Mouse (Mus musculus) cortical plate, adult 2 months (tissue): ENCODE measurements at regions not wholly inside any gene's neighbourhood (a gene's known extent, or its start where the extent isn't known, plus 50 kb on each side); places are given as distances from the start of the nearest gene placed in this dataset.
"Not testable (repeated sequence)": the region's sequence is repeated elsewhere in the genome, so short reads cannot be mapped to it uniquely, and the experiment has no call there.

ENCODE experiments used
- H3K27ac ChIP-seq: fragments of 200-500 bp; 2 replicates; pipeline ENCODE4 v1.5.1; 2012; ENCODE audit warnings: low read length, control low read depth, inconsistent platforms; ENCODE audit not compliant: insufficient read depth
- H3K4me1 ChIP-seq: fragments of 200-500 bp; 2 replicates; pipeline ENCODE4 v1.6.1; 2011; ENCODE audit warnings: low read length; ENCODE audit not compliant: control insufficient read depth, insufficient read depth
- H3K4me3 ChIP-seq: fragments of 200-500 bp; 2 replicates; pipeline ENCODE4 v1.5.1; 2011; ENCODE audit warnings: mild to moderate bottlenecking, low read length, control low read depth; ENCODE audit not compliant: insufficient read depth
- CTCF ChIP-seq: fragments of 200-500 bp; IDR thresholded peaks from 2 replicates; pipeline ENCODE4 v1.5.1; 2011; ENCODE audit warnings: mild to moderate bottlenecking, control low read depth, low read length; ENCODE audit not compliant: insufficient read depth; ENCODE audit errors: extremely low read depth
- POLR2A ChIP-seq: fragments of 200-500 bp; IDR thresholded peaks from 2 replicates; pipeline ENCODE4 v1.6.1; 2011; ENCODE audit warnings: mild to moderate bottlenecking, low read length, control low read depth; ENCODE audit not compliant: insufficient read depth; ENCODE audit errors: extremely low read depth

- H3K4me1 ChIP-seq, result no peaks in the 10 kb centered on the region
- no peak overlapping the region for H3K4me3 ChIP-seq
- TF ChIP-seq CTCF (no peak), POLR2A (no peak)
- H3K27ac ChIP-seq, result no peak overlapping the region
These were observed 106.8 kb upstream of the Nyap2 start for GRCm38 (mm10) chr1:80969927-80970326.

DNA sequence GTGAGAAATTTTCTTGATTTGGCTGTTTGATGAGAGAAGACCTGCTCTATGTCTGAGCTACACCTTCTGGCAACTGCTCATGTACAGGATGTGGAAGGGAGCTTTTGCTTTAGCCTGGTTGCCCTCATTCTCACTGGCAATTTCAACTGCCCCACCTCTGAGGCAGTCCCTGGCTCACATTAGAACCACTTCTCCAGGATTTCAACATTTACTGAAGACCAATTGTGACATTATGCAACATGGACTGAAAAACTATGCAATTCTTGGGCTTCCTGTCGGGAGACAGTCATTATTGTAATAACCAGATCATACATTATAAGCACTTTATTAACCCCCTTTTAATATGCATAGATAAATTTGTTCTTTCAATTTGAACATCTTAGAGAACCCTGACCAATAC lies 107.6 kb upstream of the Nyap2 start:
- no peak for TF ChIP-seq POLR2A
- TF ChIP-seq CTCF, result no peak

DNA sequence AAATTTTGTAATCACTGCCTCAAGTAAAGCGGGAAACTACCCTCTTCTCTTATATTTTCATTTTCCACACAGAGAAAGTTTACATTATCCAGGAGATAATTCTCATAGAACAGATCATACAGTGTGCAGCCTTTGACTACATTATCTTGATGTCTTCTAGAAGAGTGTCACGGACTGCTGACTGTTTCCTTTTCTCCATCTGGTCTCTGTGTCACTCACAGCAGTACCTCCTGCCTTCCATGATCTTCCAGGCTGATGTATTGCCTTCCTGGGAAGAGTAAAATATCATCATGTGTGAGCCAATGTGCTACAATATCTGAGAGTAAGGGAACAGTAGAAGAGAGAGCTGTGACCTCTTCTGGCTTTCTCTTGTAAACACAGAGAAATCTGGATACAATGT lies 111.0 kb upstream of the Nyap2 start:
- H3K4me1 ChIP-seq, result no peaks in the 10 kb centered on the region; the same call in 1 of the 2 replicates
- H3K27ac ChIP-seq, result no peak overlapping the region
- TF ChIP-seq CTCF, result no peak
- no peak for TF ChIP-seq POLR2A
- H3K4me3 ChIP-seq, result no peak overlapping the region

More for the DNA sequence above, 107.6 kb upstream of the Nyap2 start:
- H3K27ac ChIP-seq, result no peak overlapping the region
- no peak overlapping the region for H3K4me3 ChIP-seq
- H3K4me1 ChIP-seq, result no peaks in the 10 kb centered on the region

DNA sequence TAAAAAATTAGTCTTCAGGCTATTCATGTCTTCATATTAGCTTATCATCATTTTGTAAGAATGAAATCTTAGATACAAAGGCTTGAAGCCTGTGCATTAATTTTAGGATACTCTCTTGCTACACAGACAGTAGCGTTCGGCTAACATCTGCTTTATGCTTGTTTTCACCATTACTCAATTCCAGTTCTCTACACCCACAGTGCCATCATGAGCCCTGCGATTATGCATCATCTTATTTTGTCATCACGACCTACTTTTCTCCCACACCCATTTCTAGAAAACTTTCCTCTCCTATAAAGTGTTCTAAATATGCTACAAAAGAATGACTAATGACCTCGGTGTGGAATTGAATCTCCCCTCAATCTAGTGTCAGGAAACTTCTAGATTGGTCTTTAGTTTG lies 112.4 kb upstream of the Nyap2 start:
- Histone ChIP-seq H3K4me1 (no peaks in the 10 kb centered on the region; the same call in 1 of the 2 replicates), H3K27ac (no peak overlapping the region), H3K4me3 (no peak overlapping the region)
- TF ChIP-seq POLR2A, result no peak
- no peak for TF ChIP-seq CTCF

DNA sequence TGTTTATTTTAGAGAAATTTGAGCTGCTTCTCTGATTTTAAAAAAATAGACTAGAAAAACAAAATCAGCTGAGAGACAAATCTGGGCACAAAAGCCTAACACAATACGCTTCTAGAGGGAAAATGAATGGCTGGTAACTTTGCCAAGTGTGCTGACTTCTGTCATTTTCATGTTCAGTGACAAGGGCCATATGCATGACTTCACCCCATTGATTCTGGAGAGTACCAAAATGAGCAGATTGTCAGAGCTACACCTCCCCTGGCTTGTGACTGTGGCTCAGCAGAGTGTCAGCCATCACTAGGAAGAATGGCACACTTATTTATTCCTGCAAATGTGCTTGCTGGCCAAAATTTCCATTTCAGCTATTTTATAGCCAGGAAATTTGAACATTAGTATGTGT lies 112.9 kb upstream of the Nyap2 start:
- no peak overlapping the region for H3K27ac ChIP-seq
- TF ChIP-seq CTCF (no peak), POLR2A (no peak)
- H3K4me1 ChIP-seq, result no peaks in the 10 kb centered on the region; the same call in 1 of the 2 replicates
- H3K4me3 ChIP-seq, result no peak overlapping the region

DNA sequence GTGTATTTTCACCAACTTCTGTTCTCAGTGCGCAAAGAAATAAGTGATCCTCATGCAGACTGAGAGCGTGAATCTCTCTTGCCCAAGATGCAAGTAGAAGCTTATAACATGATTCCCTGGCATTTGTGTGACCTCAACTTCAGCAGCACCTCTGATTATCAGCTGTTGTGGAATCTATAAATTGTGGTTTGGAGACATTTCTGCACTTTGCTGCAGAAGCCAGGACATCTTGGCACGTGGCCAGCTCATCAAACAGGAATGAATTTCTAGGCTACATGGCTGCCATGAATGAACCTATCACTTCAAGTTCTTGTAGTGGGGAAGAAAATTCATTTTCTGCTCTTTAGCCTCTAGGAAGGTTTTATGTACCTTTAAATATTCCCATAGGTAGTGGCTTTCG lies 126.3 kb upstream of the Nyap2 start:
- Histone ChIP-seq H3K4me1 (no peaks in the 10 kb centered on the region), H3K27ac (no peak overlapping the region), H3K4me3 (no peak overlapping the region)
- no peak for TF ChIP-seq POLR2A
- no peak for TF ChIP-seq CTCF

DNA sequence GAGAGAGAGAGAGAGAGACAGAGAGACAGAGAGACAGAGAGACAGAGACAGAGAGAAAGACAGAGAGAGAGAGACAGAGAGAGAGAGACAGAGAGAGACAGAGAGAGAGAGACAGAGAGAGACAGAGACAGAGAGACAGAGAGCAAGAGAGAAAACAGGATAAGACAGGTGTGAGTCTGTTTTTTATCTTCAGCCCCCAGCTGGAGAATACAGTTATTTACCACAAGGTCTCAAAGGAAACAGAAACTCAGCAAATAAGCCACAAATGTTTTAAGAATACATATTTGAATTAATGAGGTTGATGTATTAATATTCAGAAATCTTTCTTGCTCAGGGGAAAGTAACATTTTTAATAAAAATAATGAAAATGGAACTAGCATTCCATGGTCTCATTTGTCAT lies 130.7 kb upstream of the Nyap2 start:
- not testable (repeated sequence) for H3K27ac ChIP-seq, H3K4me3 ChIP-seq, H3K4me1 ChIP-seq

- no peaks in the 10 kb centered on the region for H3K4me1 ChIP-seq
- TF ChIP-seq POLR2A, result no peak
- no peak for TF ChIP-seq CTCF
- no peak overlapping the region for H3K4me3 ChIP-seq
- H3K27ac ChIP-seq, result no peak overlapping the region
These were observed 137.4 kb upstream of the Nyap2 start for GRCm38 (mm10) chr1:80939372-80939771.

- Histone ChIP-seq H3K4me1 (no peaks in the 10 kb centered on the region), H3K27ac (no peak overlapping the region), H3K4me3 (no peak overlapping the region)
- TF ChIP-seq CTCF (no peak), POLR2A (no peak)
These were observed 141.0 kb upstream of the Dock10 start for GRCm38 (mm10) chr1:80899281-80899680.

- Histone ChIP-seq H3K27ac (no peak overlapping the region), H3K4me3 (no peak overlapping the region), H3K4me1 (no peaks in the 10 kb centered on the region)
- TF ChIP-seq POLR2A (no peak), CTCF (no peak)
These were observed 116.0 kb upstream of the Dock10 start for GRCm38 (mm10) chr1:80874140-80874849.

DNA sequence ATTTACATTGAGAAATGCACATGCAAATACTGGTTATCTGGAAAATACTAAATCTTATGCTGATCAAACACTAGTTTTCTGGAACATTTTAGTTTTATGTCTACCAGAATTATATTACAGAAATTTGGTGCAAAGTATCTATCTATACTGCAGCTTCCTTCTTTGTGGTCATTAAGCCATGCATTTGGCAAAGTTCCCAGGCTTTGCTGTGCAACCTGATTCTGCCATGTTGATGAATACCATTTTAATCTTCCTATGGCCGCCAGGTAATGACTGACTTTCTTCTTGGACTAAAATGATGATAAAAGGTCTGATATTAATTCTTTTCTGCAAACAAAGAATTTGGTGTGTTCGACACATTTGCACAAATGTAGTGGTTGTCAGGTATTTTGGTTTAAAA lies 115.3 kb upstream of the Dock10 start:
- Histone ChIP-seq H3K4me1 (no peaks in the 10 kb centered on the region), H3K27ac (no peak overlapping the region), H3K4me3 (no peak overlapping the region)
- TF ChIP-seq POLR2A, result no peak
- no peak for TF ChIP-seq CTCF
